Mouse (Mus musculus) C2C12 (cell line): ENCODE measurements at regions not wholly inside any gene's neighbourhood (a gene's known extent, or its start where the extent isn't known, plus 50 kb on each side); places are given as distances from the start of the nearest gene placed in this dataset.
A peak's percentile ranks its signal among the peaks of the same experiment; 100 is the strongest.

ENCODE experiments used
- H3K27me3 ChIP-seq: one replicate; pipeline ENCODE4 v1.6.1; 2011; ENCODE audit not compliant: control insufficient read depth, insufficient read depth, insufficient read length
- H3K36me3 ChIP-seq: one replicate; pipeline ENCODE4 v1.6.1; 2011; ENCODE audit not compliant: control insufficient read depth, insufficient read depth
- H3K4me3 ChIP-seq: one replicate; pipeline ENCODE4 v1.5.1; 2011; ENCODE audit warnings: mild to moderate bottlenecking, control low read depth; ENCODE audit not compliant: poor library complexity, insufficient read depth, severe bottlenecking
- H3K79me2 ChIP-seq: one replicate; pipeline ENCODE4 v1.6.1; 2011; ENCODE audit not compliant: control insufficient read depth, insufficient read depth
- H3K79me3 ChIP-seq: one replicate; pipeline ENCODE4 v1.6.1; 2011; ENCODE audit warnings: low read depth, control low read depth
- H3ac ChIP-seq: one replicate; pipeline ENCODE3; 2011; ENCODE audit warnings: low read depth; ENCODE audit not compliant: control insufficient read depth, insufficient read length
- CEBPB ChIP-seq: IDR thresholded peaks from one replicate; pipeline ENCODE4 v1.6.1; 2011; ENCODE audit warnings: low read depth, mild to moderate bottlenecking, control low read depth, moderate library complexity
- CTCF ChIP-seq: IDR thresholded peaks from one replicate; pipeline ENCODE4 v1.5.1; 2011; ENCODE audit not compliant: control insufficient read depth, insufficient read depth, insufficient read length
- FOSL1 ChIP-seq: IDR thresholded peaks from one replicate; pipeline ENCODE4 v1.8.0; 2011; ENCODE audit warnings: mild to moderate bottlenecking, low read length; ENCODE audit not compliant: poor library complexity, insufficient read depth, severe bottlenecking
- MAX ChIP-seq: IDR thresholded peaks from one replicate; pipeline ENCODE4 v1.6.1; 2011; ENCODE audit warnings: mild to moderate bottlenecking, control low read depth
- MYOD1 ChIP-seq: IDR thresholded peaks from one replicate; pipeline ENCODE4 v1.6.1; 2011; ENCODE audit warnings: low read depth; ENCODE audit not compliant: control insufficient read depth, insufficient read length
- MYOG ChIP-seq: IDR thresholded peaks from one replicate; pipeline ENCODE4 v1.6.1; 2011; ENCODE audit not compliant: control insufficient read depth, insufficient read length; ENCODE audit errors: extremely low read depth
- USF1 ChIP-seq: IDR thresholded peaks from one replicate; pipeline ENCODE4 v1.6.1; 2011; ENCODE audit warnings: low read depth, mild to moderate bottlenecking, control low read depth, moderate library complexity

DNA sequence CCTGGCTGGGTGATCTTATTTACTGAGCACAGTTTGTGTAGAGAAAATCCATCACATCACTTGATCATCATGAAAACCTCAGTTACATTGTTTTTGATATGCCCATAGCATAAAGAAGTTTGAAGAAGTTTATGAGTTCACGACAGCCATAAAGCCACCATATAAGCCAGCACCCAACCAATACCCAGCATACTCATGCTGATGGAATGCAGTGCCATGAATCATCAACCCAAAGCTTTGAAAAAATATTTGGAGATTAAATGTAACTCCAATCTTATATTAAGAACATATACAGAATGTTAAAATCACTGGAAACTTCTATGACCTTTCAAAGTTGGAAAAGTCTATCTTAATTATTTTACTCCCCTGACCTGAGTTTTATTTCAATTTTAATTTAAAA, 372.1 kb upstream of the Impad1 start:
- H3K4me3 ChIP-seq, result no peak overlapping the region
- H3K36me3 ChIP-seq, result no peaks in the 10 kb centered on the region
- H3ac ChIP-seq, result no peak overlapping the region
- no peaks in the 10 kb centered on the region for H3K27me3 ChIP-seq
- H3K79me2 ChIP-seq, result no peaks in the 10 kb centered on the region
- TF ChIP-seq FOSL1 (peak; percentile 55), CEBPB (no peak), USF1 (no peak)
- H3K79me3 ChIP-seq, result no peaks in the 10 kb centered on the region

DNA sequence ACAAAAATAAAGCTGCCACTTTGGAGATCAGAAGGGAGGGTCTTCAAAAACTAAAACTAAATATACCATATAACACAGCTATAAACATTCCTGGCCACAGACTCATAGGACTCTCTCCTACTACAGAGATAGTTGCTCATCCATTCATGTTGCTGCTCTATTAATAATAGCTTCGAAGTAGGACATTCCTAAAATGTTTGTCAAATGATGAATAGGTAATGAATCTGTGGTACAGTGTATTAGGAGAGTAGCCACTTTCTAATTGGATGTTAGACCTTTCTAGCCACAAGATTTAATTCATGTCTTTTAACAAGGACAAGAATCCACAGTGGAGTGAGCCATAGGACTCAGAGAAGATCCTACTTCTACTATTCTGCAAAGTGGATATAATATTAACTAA, 367.8 kb upstream of the Impad1 start:
- H3K36me3 ChIP-seq, result no peaks in the 10 kb centered on the region
- H3K27me3 ChIP-seq, result no peaks in the 10 kb centered on the region
- no peaks in the 10 kb centered on the region for H3K79me3 ChIP-seq
- no peak overlapping the region for H3ac ChIP-seq
- no peak overlapping the region for H3K4me3 ChIP-seq
- TF ChIP-seq CEBPB, result no peak
- TF ChIP-seq MAX, result no peak
- TF ChIP-seq FOSL1, result no peak
- TF ChIP-seq USF1, result no peak
- TF ChIP-seq MYOD1, result no peak
- TF ChIP-seq MYOG, result no peak
- TF ChIP-seq CTCF, result no peak
- H3K79me2 ChIP-seq, result no peaks in the 10 kb centered on the region

DNA sequence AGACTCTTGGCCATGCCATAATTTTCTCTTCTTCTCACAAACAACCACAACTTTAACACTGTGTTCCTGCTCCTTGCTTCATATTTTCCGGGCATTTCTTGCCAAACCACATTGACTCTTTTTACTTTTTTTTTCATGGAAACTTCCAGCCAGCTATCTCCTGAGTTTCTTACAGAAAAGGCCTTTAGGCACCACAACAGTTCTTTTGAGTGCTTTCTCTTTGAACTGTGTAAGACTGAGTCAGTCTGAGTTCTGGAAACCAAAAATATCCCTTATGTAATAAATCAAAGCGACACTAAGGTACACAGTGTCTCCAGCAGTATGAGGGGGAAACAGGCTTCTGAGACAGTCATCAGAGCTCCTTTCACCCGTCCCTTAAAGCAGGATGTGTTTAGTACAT, 337.6 kb upstream of the Impad1 start:
- Histone ChIP-seq H3K4me3 (no peak overlapping the region), H3K36me3 (no peaks in the 10 kb centered on the region), H3ac (no peak overlapping the region), H3K27me3 (no peaks in the 10 kb centered on the region), H3K79me2 (no peaks in the 10 kb centered on the region), H3K79me3 (no peaks in the 10 kb centered on the region)
- no peak for TF ChIP-seq MAX
- no peak for TF ChIP-seq CEBPB
- no peak for TF ChIP-seq MYOG

DNA sequence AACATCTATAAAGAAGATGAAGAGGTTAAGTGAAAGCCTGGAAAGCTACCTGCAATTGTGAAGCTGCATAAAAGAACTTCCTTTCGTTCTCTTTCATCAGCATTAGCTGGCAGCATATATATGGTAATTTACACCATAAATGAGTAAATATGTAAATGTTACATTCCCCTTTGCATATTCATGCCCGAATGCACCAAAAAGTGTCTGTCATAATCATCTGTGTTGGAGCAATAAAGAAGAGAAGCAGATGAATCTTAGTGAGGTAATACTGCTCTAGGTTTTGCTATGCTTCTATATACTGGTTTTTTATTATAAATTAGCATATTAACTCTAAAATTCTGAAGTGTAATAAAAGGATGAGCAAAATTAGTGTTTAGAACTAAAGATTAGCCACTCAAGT, 332.9 kb upstream of the Impad1 start:
- no peaks in the 10 kb centered on the region for H3K36me3 ChIP-seq
- no peak for TF ChIP-seq FOSL1
- TF ChIP-seq CEBPB, result no peak
- no peak for TF ChIP-seq CTCF
- no peak for TF ChIP-seq MYOG
- no peak for TF ChIP-seq USF1
- TF ChIP-seq MAX, result no peak
- TF ChIP-seq MYOD1, result no peak
- no peak overlapping the region for H3K4me3 ChIP-seq
- H3K27me3 ChIP-seq, result no peaks in the 10 kb centered on the region
- no peaks in the 10 kb centered on the region for H3K79me3 ChIP-seq
- H3ac ChIP-seq, result no peak overlapping the region
- no peaks in the 10 kb centered on the region for H3K79me2 ChIP-seq

DNA sequence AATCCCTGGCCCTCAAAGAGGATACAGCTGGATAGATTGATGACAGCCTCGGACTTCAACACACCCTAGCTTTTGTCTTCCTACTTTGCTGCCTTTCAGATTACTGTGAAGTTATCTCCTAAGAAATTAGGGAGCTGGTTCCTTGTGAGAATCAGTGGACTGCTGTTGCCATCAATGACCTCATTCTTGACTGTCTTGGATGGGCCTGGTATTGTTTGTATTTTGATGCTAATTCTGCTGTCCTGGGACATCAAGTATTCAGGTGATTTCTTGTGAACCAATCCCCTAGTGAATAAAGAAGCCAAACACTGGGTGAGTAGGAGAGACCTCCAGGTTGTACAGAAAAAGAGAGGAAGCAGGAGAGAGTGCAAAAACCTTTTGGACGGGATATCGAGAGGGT, 305.3 kb upstream of the Impad1 start:
- Histone ChIP-seq H3K27me3 (no peaks in the 10 kb centered on the region), H3K4me3 (no peak overlapping the region), H3K36me3 (no peaks in the 10 kb centered on the region), H3K79me2 (no peaks in the 10 kb centered on the region), H3ac (no peak overlapping the region), H3K79me3 (no peaks in the 10 kb centered on the region)
- TF ChIP-seq FOSL1 (no peak), USF1 (no peak)

DNA sequence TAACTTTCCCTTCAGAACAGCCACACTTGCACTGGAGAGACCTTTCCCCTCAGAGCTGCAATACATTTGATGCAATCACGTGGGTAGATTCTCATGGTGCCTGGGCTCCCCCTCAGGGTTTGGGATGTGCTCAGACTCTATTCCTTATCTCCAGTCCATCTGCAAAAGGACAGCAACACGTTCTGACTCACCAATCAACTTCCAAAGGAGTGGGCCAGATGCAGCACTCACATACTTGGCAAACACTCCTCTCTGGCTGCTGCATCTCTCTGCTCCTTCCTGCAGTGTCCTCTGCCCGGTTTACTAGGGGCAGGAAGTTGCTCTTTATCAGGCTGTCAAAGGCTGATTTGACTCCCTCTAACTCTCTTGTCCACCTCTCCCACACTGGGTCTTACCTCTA, 285.6 kb upstream of the Impad1 start:
- H3K79me2 ChIP-seq, result no peaks in the 10 kb centered on the region

DNA sequence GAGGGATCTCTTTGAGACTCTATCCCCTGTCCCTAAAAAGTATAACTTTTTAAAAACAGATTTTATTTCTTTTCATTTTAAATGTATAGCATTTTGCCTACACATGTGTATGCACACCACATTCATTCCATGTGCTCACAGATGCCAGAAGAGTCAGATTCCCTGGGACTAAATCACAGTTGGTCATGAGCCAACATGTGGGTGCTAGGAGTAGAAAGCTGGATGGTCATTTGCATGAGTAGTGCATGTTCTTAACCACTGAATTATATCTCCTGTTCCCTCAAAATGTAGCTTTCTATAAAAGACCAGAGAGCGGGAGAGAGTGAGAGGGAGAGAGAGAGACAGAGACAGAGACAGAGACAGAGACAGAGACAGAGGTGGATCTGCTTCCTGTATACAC, 281.6 kb upstream of the Impad1 start:
- Histone ChIP-seq H3K79me2 (no peaks in the 10 kb centered on the region), H3K27me3 (no peaks in the 10 kb centered on the region), H3K79me3 (no peaks in the 10 kb centered on the region), H3K36me3 (no peaks in the 10 kb centered on the region), H3ac (no peak overlapping the region), H3K4me3 (no peak overlapping the region)
- TF ChIP-seq MYOD1 (no peak), USF1 (no peak), MYOG (no peak), MAX (no peak), CTCF (no peak), CEBPB (no peak), FOSL1 (no peak)

More for the DNA sequence above, 285.6 kb upstream of the Impad1 start:
- Histone ChIP-seq H3ac (no peak overlapping the region), H3K36me3 (no peaks in the 10 kb centered on the region), H3K27me3 (no peaks in the 10 kb centered on the region), H3K4me3 (no peak overlapping the region), H3K79me3 (no peaks in the 10 kb centered on the region)
- no peak for TF ChIP-seq USF1
- no peak for TF ChIP-seq CEBPB
- TF ChIP-seq MAX, result no peak
- no peak for TF ChIP-seq FOSL1
- TF ChIP-seq CTCF, result no peak
- no peak for TF ChIP-seq MYOD1
- no peak for TF ChIP-seq MYOG
